Mouse (Mus musculus) G1E (cell line): ENCODE data around the gene Ppara.

Source experiments
- CTCF ChIP-seq: IDR thresholded peaks from 2 replicates; pipeline ENCODE4 v1.5.1; 2012; ENCODE audit warnings: low read depth, low read length, inconsistent platforms, mixed read lengths
- GATA1 ChIP-seq: IDR thresholded peaks from 2 replicates; pipeline ENCODE4 v1.6.1; 2012; ENCODE audit warnings: borderline replicate concordance, low read length, inconsistent platforms, mixed read lengths
- GATA2 ChIP-seq: IDR thresholded peaks from 2 replicates; pipeline ENCODE4 v1.6.1; 2012; ENCODE audit warnings: low read depth, low read length, inconsistent platforms, borderline replicate concordance

DNA sequence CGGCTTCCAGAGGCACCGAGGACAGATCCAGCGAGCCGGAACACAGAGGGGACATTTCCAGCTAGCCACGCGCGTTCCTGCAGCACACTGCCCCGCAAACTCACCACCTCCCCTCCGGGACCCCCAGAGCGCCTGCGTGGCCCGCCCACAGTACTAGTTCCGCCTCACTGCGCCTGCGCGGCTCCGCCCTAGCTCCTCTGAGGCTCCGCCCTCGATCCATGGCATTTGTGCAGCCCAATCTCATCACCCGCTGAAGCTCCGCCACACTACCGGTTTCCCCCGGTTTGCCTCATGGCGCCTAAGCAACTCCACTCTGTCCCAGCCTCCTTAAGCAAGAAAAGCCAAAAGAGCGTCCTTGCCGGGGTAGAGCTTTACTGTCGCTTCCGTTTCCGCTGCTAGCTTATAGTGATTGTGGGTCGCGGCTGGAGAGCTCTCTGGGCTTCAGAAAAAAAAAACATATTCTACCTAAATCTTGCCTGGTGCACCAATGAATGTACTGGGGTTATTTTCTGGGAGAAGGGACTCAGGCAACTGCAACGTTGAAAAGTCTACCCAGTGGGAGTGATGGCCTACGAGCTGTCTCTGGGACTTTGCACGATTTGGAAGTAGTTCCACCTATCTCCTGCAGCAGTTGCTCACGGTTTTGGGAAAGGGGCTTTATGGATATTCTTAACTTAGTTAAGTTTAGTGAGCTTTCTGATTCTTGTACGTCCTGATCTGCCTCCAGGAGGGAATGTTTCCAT lies 76.9 kb downstream of the Ppara start, which contains the start of gene Cdpf1:
- TF ChIP-seq GATA2 (no peak), CTCF (no peak), GATA1 (no peak)
